Mouse (Mus musculus) lung, adult 2 months (tissue): ENCODE results near the gene Pkn1.

Source experiments
- CTCF ChIP-seq: fragments of 200-500 bp; IDR thresholded peaks from 2 replicates; pipeline ENCODE4 v1.5.1; 2011; ENCODE audit warnings: mild to moderate bottlenecking, low read length, control low read depth; ENCODE audit not compliant: insufficient read depth
- POLR2A ChIP-seq: fragments of 200-500 bp; IDR thresholded peaks from 2 replicates; pipeline ENCODE4 v1.6.1; 2011; ENCODE audit warnings: low read depth, mild to moderate bottlenecking, control low read depth, low read length, borderline replicate concordance; ENCODE audit errors: extremely low read depth

DNA sequence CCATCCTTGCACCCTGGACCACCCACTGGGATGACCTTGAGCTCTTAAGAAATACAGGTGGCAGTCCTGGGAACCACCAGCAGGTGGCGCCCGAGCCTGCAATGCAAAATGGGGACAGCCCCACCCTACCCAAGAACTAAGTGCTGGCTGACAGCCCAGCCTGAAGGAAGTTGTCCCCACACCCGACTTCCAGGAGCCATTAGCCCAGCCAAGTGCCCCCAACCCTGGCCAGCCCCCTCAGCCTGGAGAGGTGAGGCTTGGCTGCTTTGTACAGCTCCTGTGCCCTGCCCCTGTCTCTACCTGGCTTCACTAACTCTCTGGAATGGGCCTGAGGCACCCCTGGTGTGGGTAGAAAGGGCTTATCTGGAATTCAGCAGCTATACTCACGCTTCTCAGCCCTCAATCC lies 36.6 kb downstream of the Pkn1 start:
- peak; percentile 82 for TF ChIP-seq CTCF
- peak; percentile 21; the same call in 1 of the 2 replicates for TF ChIP-seq POLR2A
